Mouse (Mus musculus): ENCODE measurements at regions not wholly inside any gene's neighbourhood (a gene's known extent, or its start where the extent isn't known, plus 50 kb on each side); places are given as distances from the start of the nearest gene placed in this dataset.

GRCm38 (mm10) chr13:59227523-59228058, 357.4 kb downstream of the Agtpbp1 start:
- DNase-seq = no peak

- DNase-seq = no peak
Observed at GRCm38 (mm10) chr13:59220587-59220986, 364.4 kb downstream of the Agtpbp1 start.

GRCm38 (mm10) chr13:59220156-59220555, 364.9 kb downstream of the Agtpbp1 start:
- DNase-seq = peak; percentile 8

- no peak for DNase-seq
Observed at GRCm38 (mm10) chr13:59216686-59217298, 368.2 kb downstream of the Agtpbp1 start.

GRCm38 (mm10) chr13:59212296-59212701, 372.7 kb downstream of the Agtpbp1 start:
- no peak for DNase-seq

GRCm38 (mm10) chr13:59210828-59211227, 374.2 kb downstream of the Agtpbp1 start:
- no peak for DNase-seq

GRCm38 (mm10) chr13:59206186-59206585, 378.8 kb downstream of the Agtpbp1 start:
- no peak for DNase-seq

- DNase-seq = no peak
Observed at GRCm38 (mm10) chr13:59204506-59204905, 380.5 kb downstream of the Agtpbp1 start.

- no peak for DNase-seq
Observed at GRCm38 (mm10) chr13:59196311-59196710, 388.7 kb downstream of the Agtpbp1 start.

- no peak for DNase-seq
Observed at GRCm38 (mm10) chr13:59188431-59188830, 382.1 kb downstream of the Ntrk2 start.
